Comparison of ENCODE assay signal across 11 mouse cellular contexts in the genomic region with DNA sequence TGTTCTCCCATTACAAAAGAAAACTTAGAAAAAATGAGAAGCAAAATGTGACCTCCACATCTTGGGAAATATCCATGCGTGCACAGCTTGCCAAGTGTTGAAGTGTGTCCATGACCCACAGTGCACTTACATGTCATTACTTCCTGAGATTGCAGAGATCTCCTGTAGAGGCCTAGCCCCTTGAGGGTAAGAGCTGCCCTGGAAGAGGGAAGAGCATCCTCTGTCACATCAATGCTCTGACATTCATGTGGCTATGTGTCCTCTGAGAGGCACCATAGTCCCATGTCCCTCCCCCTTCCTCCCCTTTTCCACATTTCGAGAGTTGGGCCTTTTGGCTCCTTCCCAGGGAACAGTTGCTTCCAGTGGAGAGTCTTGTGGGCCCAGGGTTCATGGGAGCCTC.
A peak's percentile ranks its signal among the peaks of the same experiment; 100 is the strongest.
DNase-seq lines count a peak whose midpoint lies in the region; ATAC-seq and TF ChIP-seq lines count a peak whose summit lies in the region.
"Had no signal": no experiment of that assay in that cellular context is flagged by ENCODE, and none has a peak within 500 bp of the region (broad histone marks: within the 10 kb centered on the region; RNA-seq: fewer than 3 reads in every experiment).

No protein-coding gene starts in this region.

- ATAC-seq in lung, embryonic 14.5 days (ENCODE audit: insufficient read depth): peak; percentile 36; the same call in 1 of the 2 replicates
- no peak for ATAC-seq in embryonic facial prominence, embryonic 12.5 days (ENCODE audit: insufficient number of reproducible peaks, insufficient read depth, low FRiP score, low TSS enrichment)
- peak; percentile 23; the same call in 1 of the 2 replicates for ATAC-seq in intestine, embryonic 15.5 days
- ATAC-seq in stomach, embryonic 16.5 days (ENCODE audit: insufficient read depth, low FRiP score): peak; percentile 33; the same call in 1 of the 2 replicates
- ATAC-seq in hindbrain, embryonic 14.5 days (ENCODE audit: low FRiP score): no peak

- H3K4me1 ChIP-seq in lung, embryonic 14.5 days (ENCODE audit: insufficient read depth): peaks cover 9% of the 10 kb centered on the region; the same call in 1 of the 2 replicates
- peaks cover 3% of the 10 kb centered on the region; the same call in 1 of the 2 replicates for H3K4me1 ChIP-seq in lung, adult 2 months (ENCODE audit: control insufficient read depth, insufficient read depth, low read length)
- peaks cover 26% of the 10 kb centered on the region for H3K4me1 ChIP-seq in embryonic facial prominence, embryonic 12.5 days
- no peaks in the 10 kb centered on the region for H3K4me1 ChIP-seq in intestine, embryonic 15.5 days (replicated peaks)
- H3K4me1 ChIP-seq in stomach, embryonic 16.5 days (ENCODE audit: control insufficient read depth, insufficient read depth, low read length): peaks cover 4% of the 10 kb centered on the region
- no peaks in the 10 kb centered on the region for H3K4me1 ChIP-seq in hindbrain, embryonic 14.5 days (replicated peaks; ENCODE audit: control insufficient read depth, insufficient read depth, low read length)
- H3K4me1 ChIP-seq: liver, embryonic 15.5 days; neural tube, embryonic 12.5 days had no signal

- H3K4me2 ChIP-seq in lung, embryonic 14.5 days: no peak overlapping the region
- no peak overlapping the region for H3K4me2 ChIP-seq in embryonic facial prominence, embryonic 12.5 days (replicated peaks)
- no peak overlapping the region for H3K4me2 ChIP-seq in intestine, embryonic 15.5 days (replicated peaks)
- no peak overlapping the region for H3K4me2 ChIP-seq in stomach, embryonic 16.5 days (ENCODE audit: low read depth, low read length)
- no peak overlapping the region for H3K4me2 ChIP-seq in hindbrain, embryonic 14.5 days (replicated peaks)
- H3K4me2 ChIP-seq: liver, embryonic 15.5 days; neural tube, embryonic 12.5 days; stomach, embryonic 15.5 days had no signal

- H3K9ac ChIP-seq in lung, embryonic 14.5 days: no peak overlapping the region
- H3K9ac ChIP-seq in embryonic facial prominence, embryonic 12.5 days: no peak overlapping the region
- no peak overlapping the region for H3K9ac ChIP-seq in intestine, embryonic 15.5 days
- H3K9ac ChIP-seq in stomach, embryonic 16.5 days (ENCODE audit: low read length): no peak overlapping the region
- no peak overlapping the region for H3K9ac ChIP-seq in hindbrain, embryonic 14.5 days
- H3K9ac ChIP-seq: liver, embryonic 15.5 days; neural tube, embryonic 12.5 days; stomach, embryonic 15.5 days had no signal

- no peaks in the 10 kb centered on the region for H3K9me3 ChIP-seq in lung, embryonic 14.5 days (ENCODE audit: low read depth, low read length)
- no peaks in the 10 kb centered on the region for H3K9me3 ChIP-seq in embryonic facial prominence, embryonic 12.5 days
- no peaks in the 10 kb centered on the region for H3K9me3 ChIP-seq in intestine, embryonic 15.5 days
- no peaks in the 10 kb centered on the region for H3K9me3 ChIP-seq in stomach, embryonic 16.5 days (replicated peaks; ENCODE audit: control insufficient read depth, low read length)
- no peaks in the 10 kb centered on the region for H3K9me3 ChIP-seq in hindbrain, embryonic 14.5 days (ENCODE audit: control insufficient read depth, low read length)
- H3K9me3 ChIP-seq: liver, embryonic 15.5 days; neural tube, embryonic 12.5 days; stomach, embryonic 15.5 days had no signal

- H3K27me3 ChIP-seq in lung, embryonic 14.5 days (ENCODE audit: insufficient read depth, low read length): no peaks in the 10 kb centered on the region
- H3K27me3 ChIP-seq in embryonic facial prominence, embryonic 12.5 days: no peaks in the 10 kb centered on the region
- no peaks in the 10 kb centered on the region for H3K27me3 ChIP-seq in intestine, embryonic 15.5 days (replicated peaks)
- H3K27me3 ChIP-seq in stomach, embryonic 16.5 days (ENCODE audit: control insufficient read depth, insufficient read depth, low read length): no peaks in the 10 kb centered on the region
- H3K27me3 ChIP-seq in hindbrain, embryonic 14.5 days (ENCODE audit: control insufficient read depth, insufficient read depth, low read length): no peaks in the 10 kb centered on the region
- H3K27me3 ChIP-seq: liver, embryonic 15.5 days; neural tube, embryonic 12.5 days; stomach, embryonic 15.5 days had no signal

- TF ChIP-seq CTCF in lung, embryonic 14.5 days (IDR thresholded peaks at IDR 0.05; ENCODE audit: low read depth): no peak
- no peak for TF ChIP-seq CTCF in lung, adult 2 months (IDR thresholded peaks at IDR 0.05; ENCODE audit: insufficient read depth, low read length)

- DNase-seq in lung, embryonic 14.5 days: peak; percentile 47
- DNase-seq in lung, adult 2 months: no peak
- DNase-seq in hindbrain, embryonic 14.5 days (ENCODE audit: low spot score): no peak
- no peak for DNase-seq in yolk sac, embryonic 10.5 days (ENCODE audit: low spot score)

- no peak overlapping the region for H3K4me3 ChIP-seq in lung, embryonic 14.5 days (ENCODE audit: low read depth, low read length)
- H3K4me3 ChIP-seq in lung, adult 2 months (replicated peaks; ENCODE audit: extremely low read depth, low read depth, low read length): no peak overlapping the region
- no peak overlapping the region for H3K4me3 ChIP-seq in embryonic facial prominence, embryonic 12.5 days
- no peak overlapping the region for H3K4me3 ChIP-seq in intestine, embryonic 15.5 days (replicated peaks)
- no peak overlapping the region for H3K4me3 ChIP-seq in stomach, embryonic 16.5 days (replicated peaks; ENCODE audit: low read length)
- H3K4me3 ChIP-seq in hindbrain, embryonic 14.5 days (replicated peaks; ENCODE audit: low read length): no peak overlapping the region
- H3K4me3 ChIP-seq: liver, embryonic 15.5 days; neural tube, embryonic 12.5 days; stomach, embryonic 15.5 days had no signal

- H3K27ac ChIP-seq in lung, embryonic 14.5 days (ENCODE audit: low read depth): peak overlapping the region; percentile 21; the same call in 1 of the 2 replicates
- peak overlapping the region; percentile 52 for H3K27ac ChIP-seq in embryonic facial prominence, embryonic 12.5 days
- H3K27ac ChIP-seq in intestine, embryonic 15.5 days: peak overlapping the region; percentile 44; the same call in 1 of the 2 replicates
- 0 out of 2 replicates have a peak overlapping the region, but pooled peaks have one; percentile 5 for H3K27ac ChIP-seq in stomach, embryonic 16.5 days (ENCODE audit: low read length)
- H3K27ac ChIP-seq in hindbrain, embryonic 14.5 days: no peak overlapping the region
- H3K27ac ChIP-seq: liver, embryonic 15.5 days; neural tube, embryonic 12.5 days had no signal

- 46% methylated on average over 2 of the region's 2 CpGs for WGBS in lung, embryonic 14.5 days
- WGBS in lung, adult 2 months: 51% methylated on average over 2 of the region's 2 CpGs
- 59% methylated on average over 2 of the region's 2 CpGs for WGBS in embryonic facial prominence, embryonic 12.5 days
- WGBS in intestine, embryonic 15.5 days: 57% methylated on average over 2 of the region's 2 CpGs
- WGBS in stomach, embryonic 16.5 days: 55% methylated on average over 2 of the region's 2 CpGs
- 61% methylated on average over 2 of the region's 2 CpGs for WGBS in hindbrain, embryonic 14.5 days

- TF ChIP-seq POLR2A in lung, adult 2 months (IDR thresholded peaks at IDR 0.05; ENCODE audit: borderline replicate concordance, extremely low read depth, low read depth, low read length): no peak

- H3K36me3 ChIP-seq in lung, embryonic 14.5 days (ENCODE audit: insufficient read depth): no peaks in the 10 kb centered on the region
- H3K36me3 ChIP-seq in embryonic facial prominence, embryonic 12.5 days: no peaks in the 10 kb centered on the region
- H3K36me3 ChIP-seq in intestine, embryonic 15.5 days: no peaks in the 10 kb centered on the region
- H3K36me3 ChIP-seq in stomach, embryonic 16.5 days (ENCODE audit: control insufficient read depth, insufficient read depth, low read length): no peaks in the 10 kb centered on the region
- no peaks in the 10 kb centered on the region for H3K36me3 ChIP-seq in hindbrain, embryonic 14.5 days (replicated peaks; ENCODE audit: control insufficient read depth, insufficient read depth)
- H3K36me3 ChIP-seq: G1E; liver, embryonic 15.5 days; neural tube, embryonic 12.5 days; stomach, embryonic 15.5 days had no signal

Comparison
In these comparisons a context has a peak if more than half of its experiments do, and no peak if none do; other contexts are left out.
1. ATAC-seq: peak in lung, embryonic 14.5 days (single experiment), intestine, embryonic 15.5 days (single experiment) and stomach, embryonic 16.5 days (single experiment); none in embryonic facial prominence, embryonic 12.5 days (single experiment) and hindbrain, embryonic 14.5 days (single experiment).